Mouse (Mus musculus) thymus, adult 2 months (tissue): ENCODE results near the gene Slc22a1.

ENCODE experiments used
- CTCF ChIP-seq: fragments of 200-500 bp; IDR thresholded peaks from 2 replicates; pipeline ENCODE4 v1.5.1; 2012; ENCODE audit warnings: mild to moderate bottlenecking, control low read depth, low read length, moderate library complexity, borderline replicate concordance; ENCODE audit not compliant: control insufficient read depth, poor library complexity, insufficient read depth; ENCODE audit errors: extremely low read depth
- POLR2A ChIP-seq: fragments of 200-500 bp; IDR thresholded peaks from 2 replicates; pipeline ENCODE4 v1.6.1; 2012; ENCODE audit warnings: mild to moderate bottlenecking, low read length, control low read depth, moderate library complexity; ENCODE audit not compliant: control insufficient read depth, poor library complexity, insufficient read depth; ENCODE audit errors: extremely low read depth

GRCm38 (mm10) chr17:12673871-12674270 lies 1.8 kb downstream of the Slc22a1 start:
- TF ChIP-seq CTCF (no peak), POLR2A (no peak)
